Mouse (Mus musculus) cerebellum, adult 9-10 months (tissue): ENCODE data around the gene Nceh1.
"Not testable (repeated sequence)": the region's sequence is repeated elsewhere in the genome, so short reads cannot be mapped to it uniquely, and the experiment has no call there.

Experiments
- DNase-seq: peaks from one replicate; pipeline ENCODE4 v3.0.0; 2022

Gene Nceh1

GRCm38 (mm10) chr3:27285072-27285471 lies 102.3 kb downstream of the Nceh1 start:
- no peak for DNase-seq

GRCm38 (mm10) chr3:27288301-27288700 lies 105.5 kb downstream of the Nceh1 start:
- no peak for DNase-seq

DNA sequence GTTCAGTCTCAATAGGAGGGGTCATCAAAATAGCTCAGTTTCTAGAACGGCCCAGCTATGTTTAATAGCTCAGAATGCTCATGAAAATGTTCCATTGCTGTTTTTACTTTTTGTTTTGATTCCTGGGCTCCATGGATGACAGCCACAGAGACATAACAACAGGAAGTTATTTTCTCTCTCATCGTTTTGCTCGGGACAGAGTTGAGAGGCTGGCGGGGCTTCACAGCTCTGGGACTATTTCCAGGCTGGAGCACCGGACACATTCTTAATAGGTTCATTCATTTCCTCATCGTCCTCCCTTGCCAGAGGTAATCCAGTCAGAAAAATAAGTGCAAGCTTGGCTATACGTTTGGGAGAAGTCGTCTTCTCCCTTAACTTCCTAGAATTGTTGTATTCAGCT lies 106.1 kb downstream of the Nceh1 start:
- no peak for DNase-seq

GRCm38 (mm10) chr3:27290285-27290684 lies 107.5 kb downstream of the Nceh1 start:
- DNase-seq: no peak

DNA sequence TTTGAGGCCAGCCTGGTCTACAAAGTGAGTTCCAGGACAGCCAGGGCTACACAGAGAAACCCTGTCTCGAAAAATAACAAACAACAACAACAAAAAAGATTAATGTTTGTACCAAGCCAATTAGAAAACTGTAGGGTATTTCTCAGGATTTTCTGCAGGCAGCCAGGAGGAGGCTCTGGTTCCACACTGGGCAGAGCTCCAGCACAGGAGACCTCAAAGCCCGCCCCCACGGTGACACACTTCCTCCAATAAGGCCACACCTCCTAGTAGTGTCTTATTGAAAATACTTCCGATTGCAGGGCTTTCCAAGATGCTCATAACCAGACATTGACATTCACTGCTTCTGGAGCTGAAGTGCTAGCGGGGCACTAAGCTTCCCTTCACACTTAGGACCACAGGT lies 108.2 kb downstream of the Nceh1 start:
- not testable (repeated sequence) for DNase-seq

GRCm38 (mm10) chr3:27291411-27291810 lies 108.6 kb downstream of the Nceh1 start:
- DNase-seq: not testable (repeated sequence)

DNA sequence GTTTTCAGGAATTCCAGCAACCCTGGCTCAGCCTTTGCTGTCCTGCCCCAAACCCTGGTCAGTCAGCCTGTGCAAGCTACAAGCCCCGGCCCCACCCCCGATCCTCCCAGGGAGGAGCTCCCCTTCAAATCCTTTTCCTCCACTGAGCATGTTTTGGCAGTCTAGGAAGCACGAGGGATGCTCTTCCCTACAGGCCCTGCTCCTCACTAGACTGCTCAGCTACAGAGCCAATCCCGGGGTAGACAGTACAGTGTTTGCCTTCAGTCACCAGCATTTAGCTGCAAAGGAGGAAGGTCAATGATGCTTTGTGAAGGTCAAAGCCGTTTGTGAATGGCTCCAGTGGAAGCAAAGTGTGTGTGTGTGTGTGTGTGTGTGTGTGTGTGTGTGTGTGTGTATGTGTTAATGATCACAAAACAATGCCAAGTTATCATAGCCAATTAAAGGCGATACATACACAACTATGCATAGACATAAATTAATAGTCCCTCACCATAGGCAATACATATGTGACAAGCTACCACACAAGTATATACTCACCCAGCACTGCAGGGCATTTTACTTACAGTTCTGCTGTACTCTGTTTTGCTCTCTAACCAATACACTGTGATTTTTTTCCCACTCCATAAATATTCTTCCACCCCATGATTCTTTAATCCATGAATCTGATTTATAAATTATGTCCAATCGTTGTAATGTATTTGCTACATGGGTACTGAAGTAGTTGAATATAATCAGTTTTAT lies 111.0 kb downstream of the Nceh1 start:
- DNase-seq: no peak

DNA sequence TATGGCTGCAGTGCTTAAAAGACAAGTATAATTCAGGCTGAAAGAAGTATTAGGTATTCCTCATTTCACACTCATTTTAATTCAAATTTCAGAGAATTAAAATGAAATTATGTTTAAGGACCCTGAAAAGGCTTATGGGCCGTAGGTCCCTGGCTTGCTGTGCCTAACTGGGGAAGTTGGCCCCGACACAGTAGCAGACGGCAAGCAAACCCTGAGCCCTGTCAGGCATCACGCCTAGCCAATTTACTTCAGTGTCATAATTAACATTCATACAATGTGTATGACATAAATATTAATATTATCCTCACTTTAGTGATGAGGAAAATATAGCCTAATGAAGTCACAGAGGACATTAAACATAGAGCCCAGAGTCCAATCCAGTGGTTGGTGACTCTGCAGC lies 117.7 kb downstream of the Nceh1 start:
- no peak for DNase-seq

DNA sequence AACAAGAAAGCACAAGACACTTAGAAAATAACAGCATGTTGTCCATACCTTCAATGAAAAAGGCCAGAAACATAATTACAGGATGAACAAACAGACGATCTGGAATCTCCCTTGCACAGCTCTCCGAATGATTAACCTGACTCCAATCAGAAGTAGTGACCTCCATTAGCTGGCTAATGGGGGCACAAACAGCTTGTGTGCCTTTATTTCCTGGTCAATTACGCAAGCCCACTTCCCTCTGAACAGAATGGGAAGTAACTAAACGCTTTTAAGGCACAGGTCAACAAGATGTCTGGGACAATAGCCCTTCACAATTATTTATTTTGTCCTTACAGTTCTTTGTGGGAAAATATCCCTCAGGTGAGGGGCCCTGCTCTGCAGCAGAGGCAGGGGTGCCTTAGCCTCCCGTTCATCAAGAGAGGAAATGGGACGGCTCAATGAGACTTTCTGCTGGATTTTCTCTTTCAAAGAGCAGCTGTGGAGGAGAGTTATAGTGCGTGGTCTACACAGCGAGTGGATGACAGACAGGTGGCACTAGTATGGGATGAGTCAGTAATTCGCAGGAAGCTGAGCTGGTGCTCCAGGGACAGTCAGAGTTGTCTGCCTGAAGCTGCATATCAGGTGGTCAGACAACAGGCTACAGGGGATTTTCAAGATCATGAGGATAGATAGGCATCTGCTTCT lies 119.7 kb downstream of the Nceh1 start:
- DNase-seq: no peak

DNA sequence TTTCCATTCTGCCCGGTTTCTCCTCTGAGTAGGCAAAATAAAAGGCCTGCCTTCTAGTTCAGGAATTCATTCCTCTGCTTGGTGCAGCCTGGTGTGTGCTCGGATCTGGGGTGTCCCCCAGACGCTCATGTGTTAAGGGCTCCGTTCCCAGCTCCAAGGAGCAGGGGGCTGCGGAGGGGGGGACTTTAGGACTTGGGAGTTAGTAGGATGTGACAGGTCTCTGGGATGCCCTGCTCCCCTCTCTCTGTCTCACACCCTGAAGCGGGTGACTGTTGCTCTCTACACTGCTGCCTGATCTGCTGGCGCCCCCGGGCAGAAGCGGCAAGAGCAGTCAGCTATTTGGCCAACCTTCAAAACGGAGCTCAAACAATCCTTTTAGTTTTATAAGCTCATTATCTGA lies 124.0 kb downstream of the Nceh1 start:
- DNase-seq: no peak

DNA sequence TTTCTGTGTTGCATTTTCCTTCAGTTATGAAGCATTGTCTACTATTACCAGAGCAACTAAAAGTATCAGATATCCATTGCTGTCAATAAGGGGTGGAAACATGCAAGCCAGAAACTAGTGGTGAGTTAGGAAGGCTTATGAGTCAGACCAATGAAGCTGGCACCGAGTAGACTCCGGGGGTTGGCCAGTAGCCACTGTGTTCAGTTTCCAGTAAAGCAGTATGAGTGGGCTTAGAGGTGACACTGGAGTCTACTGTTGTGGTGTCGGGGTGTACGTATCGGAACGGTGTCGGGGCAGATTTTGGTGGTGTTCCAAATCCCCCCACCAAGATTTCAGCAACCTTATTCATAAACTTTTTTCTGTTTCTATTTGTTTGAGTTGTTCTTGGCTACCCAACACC lies 128.2 kb downstream of the Nceh1 start:
- DNase-seq: no peak

DNA sequence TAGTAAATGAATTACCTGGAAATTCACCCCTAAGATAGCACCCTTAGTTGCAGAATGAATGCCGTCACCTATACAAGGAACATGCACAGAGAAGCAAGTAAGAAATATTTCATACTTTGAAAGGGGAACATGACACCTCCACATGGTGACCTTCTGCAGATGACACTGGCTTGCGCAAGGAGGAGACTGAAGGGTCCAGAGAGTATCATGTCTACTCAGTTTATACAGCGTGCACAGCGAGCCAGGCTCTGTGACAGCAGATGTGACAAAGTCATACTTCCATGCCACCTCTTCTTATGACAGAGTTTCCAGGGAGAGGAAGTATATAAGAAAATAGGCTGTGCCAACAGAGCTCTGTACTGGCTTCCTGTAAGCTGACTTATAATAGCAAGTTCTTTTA lies 128.7 kb downstream of the Nceh1 start:
- DNase-seq: no peak

DNA sequence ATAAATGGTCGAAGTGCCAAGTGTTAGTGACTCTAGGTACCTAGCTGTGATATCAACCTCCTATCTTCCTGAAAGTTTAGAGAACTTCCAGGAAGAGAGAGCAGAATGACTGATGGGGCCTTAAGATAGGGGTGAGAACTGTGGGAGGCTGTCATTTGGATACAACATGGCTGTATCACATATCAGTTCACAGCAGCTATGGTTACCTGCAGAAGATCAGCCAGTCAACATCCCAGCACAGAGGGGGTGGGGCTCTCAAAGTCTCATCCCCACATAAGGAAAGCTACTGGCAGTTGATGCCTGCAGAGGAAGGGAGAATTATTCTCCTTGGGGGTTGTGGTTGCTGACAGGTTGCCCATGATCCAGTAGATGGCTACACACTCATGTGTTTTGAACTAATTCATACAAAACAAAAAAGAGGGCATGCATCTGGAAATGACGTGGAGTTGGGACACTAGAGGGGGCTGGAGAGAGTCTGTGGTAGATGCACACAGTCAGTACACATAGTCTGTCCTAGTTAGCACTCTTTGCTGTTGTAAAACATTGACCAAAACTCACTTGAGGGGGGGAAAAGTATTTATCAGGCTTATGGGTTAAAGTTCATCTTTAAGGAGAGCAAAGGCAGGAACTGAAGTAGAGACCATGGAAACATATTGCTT lies 131.9 kb downstream of the Nceh1 start:
- no peak for DNase-seq

GRCm38 (mm10) chr3:27316559-27317287 lies 134.0 kb downstream of the Nceh1 start, which contains the start of gene Tnfsf10:
Gene Tnfsf10 (plus strand): TSS chr3:27317028.
- DNase-seq: no peak

DNA sequence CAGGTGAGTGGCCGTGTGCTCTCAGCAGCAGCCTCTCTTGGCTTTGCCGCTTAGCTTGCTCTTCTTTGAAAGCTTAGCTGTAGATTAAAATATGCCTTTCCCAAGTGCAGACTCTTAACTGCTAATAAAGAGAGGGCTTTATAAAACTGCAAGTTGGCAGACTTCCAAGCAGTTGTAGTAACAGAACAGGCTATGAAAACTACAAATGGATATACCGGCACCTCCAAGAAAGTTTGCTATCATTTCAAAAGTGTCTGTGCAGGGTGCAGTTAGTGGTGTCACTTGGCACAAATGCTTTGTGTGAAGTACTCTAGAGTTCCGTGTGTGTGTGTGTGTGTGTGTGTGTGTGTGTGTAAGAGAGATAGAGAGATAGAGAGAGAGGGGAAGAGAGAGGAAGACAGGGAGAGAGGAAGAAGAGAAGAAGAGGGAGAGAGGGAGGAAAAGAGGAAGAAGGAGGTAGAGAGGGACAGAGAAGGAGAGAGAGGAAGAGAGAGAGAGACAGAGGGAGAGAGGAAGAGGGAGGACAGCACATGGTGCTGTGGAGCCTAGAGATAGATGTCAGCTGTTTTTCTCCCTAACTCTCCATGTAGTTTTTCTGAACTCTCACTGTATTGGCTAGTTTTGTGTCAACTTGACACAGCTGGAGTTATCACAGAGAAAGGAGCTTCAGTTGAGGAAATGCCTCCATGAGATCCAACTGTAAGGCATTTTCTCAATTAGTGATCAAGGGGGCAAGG lies 134.7 kb downstream of the Nceh1 start:
- no peak for DNase-seq

DNA sequence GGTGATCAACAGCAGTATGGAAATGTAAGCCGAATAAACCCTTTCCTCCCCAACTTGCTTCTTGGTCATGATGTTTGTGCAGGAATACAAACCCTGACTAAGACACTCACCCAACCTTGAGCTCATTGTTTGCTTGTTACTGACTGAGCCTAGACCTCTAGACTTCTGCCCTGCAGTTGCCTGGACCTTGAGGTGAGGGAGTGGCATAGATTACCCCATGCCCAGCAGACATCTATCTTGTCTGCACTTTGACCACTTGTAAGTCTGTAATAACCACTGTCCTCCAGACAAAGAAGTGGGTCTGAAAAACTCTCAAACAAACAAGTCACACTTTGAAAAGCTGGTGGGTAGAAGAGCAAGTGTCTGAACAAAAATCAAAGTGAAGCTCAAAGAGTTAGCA lies 136.9 kb downstream of the Nceh1 start:
- no peak for DNase-seq

GRCm38 (mm10) chr3:27320613-27321495 lies 138.1 kb downstream of the Nceh1 start:
- DNase-seq: no peak

DNA sequence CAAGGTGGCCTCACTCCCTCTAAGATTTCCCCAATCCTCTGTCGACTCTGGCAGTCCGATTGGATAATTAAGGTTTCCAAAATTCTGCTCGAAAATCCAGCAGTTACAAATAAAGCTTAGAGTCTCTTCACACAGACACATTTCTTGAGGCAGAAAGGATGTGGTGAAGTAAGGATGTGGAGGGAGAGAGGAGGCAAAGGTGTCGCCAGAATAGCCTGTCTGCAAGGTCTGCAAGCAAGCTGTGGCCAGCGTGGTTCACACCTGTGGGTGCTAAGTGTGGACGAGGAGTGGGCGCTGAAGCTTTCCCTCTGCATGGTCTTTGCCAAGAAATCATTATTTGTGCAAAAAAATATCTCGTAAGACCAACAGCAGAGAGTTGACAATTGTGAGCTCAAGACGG lies 139.8 kb downstream of the Nceh1 start:
- no peak for DNase-seq

DNA sequence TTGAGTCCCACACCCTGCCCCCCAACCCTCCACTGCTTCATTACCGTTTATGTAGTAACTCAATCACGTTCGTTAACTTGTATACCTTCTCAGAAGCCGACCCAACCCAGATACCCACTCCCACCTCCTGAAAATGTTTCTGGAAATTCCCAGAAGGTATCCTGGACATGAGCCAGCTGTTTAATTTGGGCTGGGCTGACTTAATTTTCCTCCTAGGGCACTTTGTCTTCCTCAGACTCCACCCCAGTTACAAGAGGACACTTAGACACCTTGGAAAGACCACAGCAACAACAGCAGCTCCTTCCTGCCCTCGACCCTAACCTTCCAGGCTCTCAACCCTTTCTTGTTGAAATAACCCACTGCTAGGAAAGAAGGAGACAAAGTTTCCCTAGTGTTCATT lies 140.8 kb downstream of the Nceh1 start:
- DNase-seq: no peak

DNA sequence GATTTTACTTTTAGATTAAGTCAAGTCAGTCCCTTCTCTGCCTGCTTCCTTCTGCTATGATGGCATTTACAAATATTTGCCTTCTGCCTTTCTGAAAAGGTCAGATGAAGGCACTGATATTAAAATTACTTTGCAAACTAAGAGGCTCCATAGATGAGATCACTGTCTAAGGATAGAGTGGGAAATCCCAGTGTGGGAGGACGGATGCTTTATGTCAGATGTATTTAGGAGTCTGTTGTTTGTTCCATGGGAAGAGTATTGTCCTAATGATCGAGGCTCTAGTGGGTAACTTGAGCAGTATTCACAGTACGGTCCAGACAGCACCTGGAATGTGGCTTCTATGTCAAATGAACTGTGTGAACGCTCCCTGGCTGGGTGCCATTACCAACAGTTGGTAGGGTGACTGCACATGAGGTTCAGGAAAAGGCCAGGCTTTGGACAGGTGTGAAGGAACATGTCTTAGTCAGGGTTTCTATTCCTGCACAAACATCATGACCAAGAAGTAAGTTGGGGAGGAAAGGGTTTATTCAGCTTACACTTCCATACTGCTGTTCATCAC lies 143.9 kb downstream of the Nceh1 start:
- DNase-seq: no peak

DNA sequence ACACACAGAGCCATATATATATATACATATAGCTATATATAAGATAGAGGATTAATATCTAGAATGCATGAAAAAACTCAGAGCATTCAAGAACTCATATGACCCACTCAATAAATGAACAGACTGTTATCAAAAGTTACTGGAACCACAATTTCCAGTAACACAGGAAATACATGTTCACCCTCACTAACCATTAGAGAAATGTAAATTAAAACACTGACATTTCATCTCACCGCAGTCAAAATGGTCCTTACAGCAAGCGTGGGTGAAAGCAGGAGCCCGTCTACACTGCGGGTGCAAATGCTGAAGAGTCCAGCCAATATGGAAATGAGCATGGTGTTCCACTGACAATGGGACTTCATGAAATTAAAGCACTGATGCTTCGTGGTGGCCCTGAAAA lies 147.9 kb downstream of the Nceh1 start:
- DNase-seq: no peak
